Mouse (Mus musculus): Measurements from ENCODE around the gene Cacna1c. TPM values are rescaled to one million over a fixed set of nuclear protein-coding genes. Genes with fewer than 3 reads are reported as not detected.

The Cacna1c gene
- 4.0 and 5.2 TPM in 2 replicates for polyA plus RNA-seq (2015; fragmentation: Nextera tagmentation; extraction: Ambion mirVana)

GRCm38 (mm10) chr6:119196382-119197305 is at the start of gene Cacna1c:
Gene Cacna1c (minus strand): TSS chr6:119196418.
- no peak within 1 kb of the TSS for H3K9ac ChIP-seq
- H3K27ac ChIP-seq: no peak within 1 kb of the TSS; the same call in 1 of the 2 replicates
- ATAC-seq (ENCODE audit: insufficient read depth, low FRiP score, low read depth): no peak; the same call in 1 of the 2 replicates
- H3K27me3 ChIP-seq (replicated peaks): no peaks in the 10 kb centered on the region
- H3K4me3 ChIP-seq (replicated peaks): no peak within 1 kb of the TSS
- peaks cover 3% of the 10 kb centered on the region; the same call in 1 of the 2 replicates for H3K4me1 ChIP-seq
- 55% methylated on average over 17 of the region's 17 CpGs for WGBS
- H3K4me2 ChIP-seq: no peak within 1 kb of the TSS
- H3K9me3 ChIP-seq: no peaks in the 10 kb centered on the region
- H3K36me3 ChIP-seq: peaks cover 6% of the 10 kb centered on the region; the same call in 1 of the 2 replicates

DNA sequence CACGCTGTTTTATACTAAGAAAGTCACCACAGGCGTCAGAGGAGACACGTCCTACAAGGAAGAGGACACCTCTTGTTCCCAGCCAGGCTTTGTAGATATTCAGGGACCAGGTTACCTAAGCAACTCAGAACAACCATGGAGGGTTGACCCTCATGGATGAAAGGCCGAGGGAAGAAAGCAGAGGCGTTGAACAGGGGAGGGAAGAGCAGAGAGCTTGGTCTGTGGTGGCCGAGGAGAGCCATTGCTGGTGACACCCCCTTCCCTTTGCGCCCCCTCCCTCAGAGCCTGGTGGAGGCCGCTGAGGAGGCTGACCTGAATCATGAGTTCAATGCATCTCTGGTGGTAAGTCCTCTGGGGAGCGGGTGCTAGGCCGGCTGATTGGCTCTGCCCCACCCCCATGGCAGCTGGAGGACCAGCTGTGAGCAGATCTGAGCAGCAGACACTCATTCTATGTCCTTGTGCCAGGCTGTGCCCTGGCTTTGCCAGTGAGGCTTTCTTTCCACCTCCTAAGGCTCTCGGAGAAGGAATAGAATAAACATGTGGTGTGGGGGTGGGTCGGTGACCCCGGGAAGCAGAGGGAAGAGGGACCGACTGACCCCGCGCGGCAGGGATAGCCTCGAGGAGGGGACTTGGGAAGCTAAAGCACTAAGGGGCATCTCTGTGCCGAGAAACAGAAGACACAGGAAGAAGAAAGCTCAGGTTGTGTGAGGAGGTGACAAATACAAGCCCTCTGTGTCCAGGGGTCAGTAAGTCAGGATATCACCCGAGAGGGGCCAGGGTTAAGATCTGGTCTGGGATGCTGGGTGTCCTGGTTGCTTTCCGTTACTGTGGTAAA is 44.9 kb upstream of the Cacna1c start:
- Histone ChIP-seq H3K4me2 (no peak overlapping the region), H3K4me3 (replicated peaks) (no peak overlapping the region), H3K4me1 (no peaks in the 10 kb centered on the region), H3K9me3 (no peaks in the 10 kb centered on the region), H3K27me3 (replicated peaks) (no peaks in the 10 kb centered on the region), H3K9ac (no peak overlapping the region), H3K36me3 (no peaks in the 10 kb centered on the region), H3K27ac (no peak overlapping the region)
- no peak for ATAC-seq (ENCODE audit: insufficient read depth, low FRiP score, low read depth)
- WGBS: 47% methylated on average over 21 of the region's 21 CpGs

- H3K36me3 ChIP-seq: no peaks in the 10 kb centered on the region
- no peak overlapping the region for H3K4me3 ChIP-seq (replicated peaks)
- no peak overlapping the region for H3K27ac ChIP-seq
- WGBS: 64% methylated on average over 7 of the region's 7 CpGs
- H3K4me2 ChIP-seq: no peak overlapping the region
- no peaks in the 10 kb centered on the region for H3K27me3 ChIP-seq (replicated peaks)
- no peaks in the 10 kb centered on the region for H3K4me1 ChIP-seq
- no peak overlapping the region for H3K9ac ChIP-seq
- no peaks in the 10 kb centered on the region for H3K9me3 ChIP-seq
- no peak for ATAC-seq (ENCODE audit: insufficient read depth, low FRiP score, low read depth)
These were observed 44.0 kb upstream of the Cacna1c start for GRCm38 (mm10) chr6:119240256-119240655.

DNA sequence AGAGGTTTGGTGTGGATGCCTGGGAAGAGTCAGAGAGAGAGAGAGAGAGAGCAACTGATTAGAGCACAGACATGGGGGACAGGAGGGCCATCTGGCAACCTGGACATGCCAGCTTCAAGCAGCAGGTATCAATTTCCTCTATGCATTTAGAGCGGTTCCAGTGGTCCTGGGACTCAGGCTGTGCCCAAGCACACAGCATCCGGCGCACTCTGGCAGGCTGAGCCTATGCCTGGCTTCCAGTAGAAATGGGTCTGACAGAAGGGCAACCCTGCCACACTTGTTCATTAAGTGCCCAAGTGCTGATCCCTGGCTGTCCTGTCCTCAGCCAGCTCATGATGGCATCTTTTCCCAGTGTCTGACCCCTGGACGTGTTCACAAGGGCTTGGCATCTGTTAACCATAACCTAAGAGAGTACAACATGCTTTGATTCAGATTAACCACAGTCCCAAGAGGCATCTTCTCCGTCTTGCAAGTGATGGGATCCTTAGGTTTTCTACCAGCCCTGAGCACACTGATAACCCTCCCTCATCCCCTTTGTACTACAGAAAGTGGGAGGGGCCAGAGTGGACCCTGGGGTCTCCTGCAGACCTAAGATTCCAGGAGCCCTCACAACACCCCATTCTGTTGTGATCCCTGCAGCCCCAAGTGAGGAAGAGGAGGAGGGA is 43.3 kb upstream of the Cacna1c start:
- no peaks in the 10 kb centered on the region for H3K27me3 ChIP-seq (replicated peaks)
- H3K36me3 ChIP-seq: no peaks in the 10 kb centered on the region
- no peaks in the 10 kb centered on the region for H3K4me1 ChIP-seq
- no peak overlapping the region for H3K4me2 ChIP-seq
- H3K27ac ChIP-seq: no peak overlapping the region
- no peaks in the 10 kb centered on the region for H3K9me3 ChIP-seq
- H3K9ac ChIP-seq: no peak overlapping the region
- no peak for ATAC-seq (ENCODE audit: insufficient read depth, low FRiP score, low read depth)
- H3K4me3 ChIP-seq (replicated peaks): no peak overlapping the region
- WGBS: 78% methylated on average over 5 of the region's 5 CpGs

GRCm38 (mm10) chr6:119237427-119237989 is 41.3 kb upstream of the Cacna1c start:
- H3K9me3 ChIP-seq: no peaks in the 10 kb centered on the region
- H3K9ac ChIP-seq: no peak overlapping the region
- H3K27ac ChIP-seq: no peak overlapping the region
- no peak for ATAC-seq (ENCODE audit: insufficient read depth, low FRiP score, low read depth)
- H3K36me3 ChIP-seq: no peaks in the 10 kb centered on the region
- H3K4me2 ChIP-seq: no peak overlapping the region
- H3K4me1 ChIP-seq: no peaks in the 10 kb centered on the region
- H3K27me3 ChIP-seq (replicated peaks): no peaks in the 10 kb centered on the region
- no peak overlapping the region for H3K4me3 ChIP-seq (replicated peaks)
- 52% methylated on average over 8 of the region's 8 CpGs for WGBS

DNA sequence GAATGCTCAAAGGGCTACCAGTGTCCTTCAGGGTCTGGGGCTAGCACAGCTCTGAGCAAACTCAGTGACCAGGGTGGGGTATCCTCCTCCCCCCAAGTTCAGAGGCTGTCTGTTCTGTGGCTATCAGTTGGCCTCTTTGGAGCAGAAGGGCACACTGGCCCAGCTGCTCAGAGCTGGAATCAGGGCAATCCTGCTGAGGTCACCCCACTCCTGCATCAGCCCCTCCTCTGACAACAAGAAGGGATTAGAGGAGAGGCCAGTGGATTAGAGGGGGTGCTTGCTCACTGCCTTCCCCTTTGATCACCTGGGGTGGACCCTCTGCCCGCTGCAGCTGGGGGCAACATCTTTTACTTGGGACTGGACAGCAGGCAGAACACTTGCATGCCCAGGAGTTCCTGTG is 40.0 kb upstream of the Cacna1c start, which contains the start of gene Cacna2d4:
Cacna2d4 (plus strand) TSS at position 286 of the 400 bp plus-strand sequence.
- Histone ChIP-seq H3K27ac (no peak within 1 kb of the TSS), H3K9me3 (no peaks in the 10 kb centered on the region), H3K36me3 (no peaks in the 10 kb centered on the region), H3K4me3 (replicated peaks) (no peak within 1 kb of the TSS), H3K4me2 (no peak within 1 kb of the TSS), H3K27me3 (replicated peaks) (no peaks in the 10 kb centered on the region), H3K4me1 (no peaks in the 10 kb centered on the region), H3K9ac (no peak within 1 kb of the TSS)
- no peak for ATAC-seq (ENCODE audit: insufficient read depth, low FRiP score, low read depth)
- WGBS: 40% methylated on average over 1 of the region's 1 CpGs

DNA sequence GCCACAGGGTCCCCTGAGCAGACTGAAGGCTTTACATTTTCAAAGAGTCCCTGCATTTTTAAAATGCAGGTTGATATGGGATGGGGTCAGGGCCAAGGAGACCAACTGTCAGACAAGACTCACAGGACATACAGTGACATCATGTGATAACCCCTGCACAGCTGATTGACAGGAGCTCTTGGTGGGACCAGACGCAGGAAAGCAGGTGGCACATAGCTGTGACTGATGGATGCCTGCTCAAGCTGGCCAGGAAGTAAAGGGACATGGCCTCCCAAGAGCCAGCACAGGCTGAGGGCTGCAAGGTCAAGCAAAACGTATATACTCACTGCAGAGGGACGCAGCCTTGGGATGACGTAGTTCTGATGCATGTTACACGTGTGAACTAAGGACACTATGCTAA is 39.2 kb upstream of the Cacna1c start:
- Histone ChIP-seq H3K4me1 (no peaks in the 10 kb centered on the region), H3K9ac (no peak overlapping the region), H3K9me3 (no peaks in the 10 kb centered on the region), H3K36me3 (no peaks in the 10 kb centered on the region), H3K27me3 (replicated peaks) (no peaks in the 10 kb centered on the region), H3K4me3 (replicated peaks) (no peak overlapping the region), H3K4me2 (no peak overlapping the region), H3K27ac (no peak overlapping the region)
- no peak for ATAC-seq (ENCODE audit: insufficient read depth, low FRiP score, low read depth)
- 64% methylated on average over 5 of the region's 5 CpGs for WGBS

- H3K9ac ChIP-seq: no peak overlapping the region
These were observed 36.8 kb upstream of the Cacna1c start for GRCm38 (mm10) chr6:119233066-119233465.

GRCm38 (mm10) chr6:119228861-119229603 is 32.8 kb upstream of the Cacna1c start:
- WGBS: 75% methylated on average over 11 of the region's 11 CpGs
- no peaks in the 10 kb centered on the region for H3K36me3 ChIP-seq
- no peaks in the 10 kb centered on the region for H3K9me3 ChIP-seq

More at GRCm38 (mm10) chr6:119233066-119233465, 36.8 kb upstream of the Cacna1c start:
- no peak overlapping the region for H3K4me2 ChIP-seq
- WGBS: 53% methylated on average over 2 of the region's 3 CpGs
- H3K27me3 ChIP-seq (replicated peaks): no peaks in the 10 kb centered on the region
- H3K9me3 ChIP-seq: no peaks in the 10 kb centered on the region
- no peak overlapping the region for H3K4me3 ChIP-seq (replicated peaks)
- no peaks in the 10 kb centered on the region for H3K4me1 ChIP-seq
- ATAC-seq (ENCODE audit: insufficient read depth, low FRiP score, low read depth): no peak
- no peak overlapping the region for H3K27ac ChIP-seq
- no peaks in the 10 kb centered on the region for H3K36me3 ChIP-seq

DNA sequence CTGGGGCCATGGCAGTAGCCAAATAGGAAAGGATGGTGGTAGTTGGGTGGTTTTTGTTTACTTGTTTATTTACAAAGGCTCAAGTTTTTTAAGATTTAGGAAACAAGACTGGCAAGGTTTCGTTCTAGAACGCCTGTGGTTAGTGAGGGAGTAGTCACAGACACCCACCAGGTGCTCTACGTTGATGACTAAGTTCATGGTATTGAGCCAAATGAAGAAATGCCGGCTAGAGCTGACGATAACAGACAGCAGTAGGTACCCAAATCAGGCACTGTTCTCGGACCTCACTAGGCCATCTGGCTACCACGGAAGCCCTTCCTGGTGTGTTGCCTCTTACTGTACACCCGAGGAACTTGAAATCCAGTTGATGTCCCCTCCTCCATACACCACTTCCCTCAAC is 30.8 kb upstream of the Cacna1c start:
- H3K27ac ChIP-seq: no peak overlapping the region
- H3K9me3 ChIP-seq: no peaks in the 10 kb centered on the region
- no peaks in the 10 kb centered on the region for H3K4me1 ChIP-seq
- no peak overlapping the region for H3K4me2 ChIP-seq
- no peak for ATAC-seq (ENCODE audit: insufficient read depth, low FRiP score, low read depth)
- no peaks in the 10 kb centered on the region for H3K27me3 ChIP-seq (replicated peaks)
- 87% methylated on average over 8 of the region's 8 CpGs for WGBS
- no peak overlapping the region for H3K4me3 ChIP-seq (replicated peaks)
- no peaks in the 10 kb centered on the region for H3K36me3 ChIP-seq
- H3K9ac ChIP-seq: no peak overlapping the region

More at GRCm38 (mm10) chr6:119228861-119229603, 32.8 kb upstream of the Cacna1c start:
- Histone ChIP-seq H3K27me3 (replicated peaks) (no peaks in the 10 kb centered on the region), H3K9ac (no peak overlapping the region), H3K4me2 (no peak overlapping the region), H3K27ac (no peak overlapping the region), H3K4me1 (no peaks in the 10 kb centered on the region), H3K4me3 (replicated peaks) (no peak overlapping the region)
- ATAC-seq (ENCODE audit: insufficient read depth, low FRiP score, low read depth): no peak

- Histone ChIP-seq H3K9me3 (no peaks in the 10 kb centered on the region), H3K9ac (no peak overlapping the region), H3K4me2 (no peak overlapping the region), H3K4me1 (no peaks in the 10 kb centered on the region), H3K4me3 (replicated peaks) (no peak overlapping the region), H3K27ac (no peak overlapping the region), H3K27me3 (replicated peaks) (no peaks in the 10 kb centered on the region), H3K36me3 (no peaks in the 10 kb centered on the region)
- ATAC-seq (ENCODE audit: insufficient read depth, low FRiP score, low read depth): no peak
- WGBS: 87% methylated on average over 6 of the region's 6 CpGs
These were observed 29.5 kb upstream of the Cacna1c start for GRCm38 (mm10) chr6:119225731-119226130.

Data from stomach, embryonic 15.5 days (tissue).